Comparison of ENCODE assay signal across 31 mouse cellular contexts in genomic region chr9:72991420-72991819, GRCm38 (mm10). TPM values are rescaled to one million over a fixed set of nuclear protein-coding genes. Genes with fewer than 3 reads are reported as not detected.
A peak's percentile ranks its signal among the peaks of the same experiment; 100 is the strongest.
DNase-seq lines count a peak whose midpoint lies in the region; ATAC-seq lines count a peak whose summit lies in the region.
"Had no signal": no experiment of that assay in that cellular context is flagged by ENCODE, and none has a peak within 500 bp of the region (broad histone marks: within the 10 kb centered on the region; RNA-seq: fewer than 3 reads in every experiment).

No protein-coding gene starts in this region.

- no peaks in the 10 kb centered on the region for H3K36me3 ChIP-seq in midbrain, embryonic 14.5 days (ENCODE audit: control insufficient read depth, insufficient read depth, low read length)
- H3K36me3 ChIP-seq: embryonic facial prominence, embryonic 12.5 days; embryonic facial prominence, embryonic 15.5 days; heart, embryonic 12.5 days; heart, embryonic 15.5 days; hindbrain, embryonic 10.5 days; hindbrain, embryonic 13.5 days; intestine, embryonic 15.5 days had no signal

- H3K9ac ChIP-seq in midbrain, embryonic 14.5 days (replicated peaks; ENCODE audit: low read length): no peak overlapping the region
- H3K9ac ChIP-seq: embryonic facial prominence, embryonic 12.5 days; embryonic facial prominence, embryonic 15.5 days; heart, embryonic 12.5 days; heart, embryonic 15.5 days; hindbrain, embryonic 13.5 days; intestine, embryonic 15.5 days had no signal

- no peak overlapping the region for H3K27ac ChIP-seq in midbrain, embryonic 14.5 days (replicated peaks; ENCODE audit: low read depth, low read length)
- H3K27ac ChIP-seq: embryonic facial prominence, embryonic 12.5 days; embryonic facial prominence, embryonic 15.5 days; heart, embryonic 15.5 days; hindbrain, embryonic 10.5 days; hindbrain, embryonic 13.5 days; intestine, embryonic 15.5 days had no signal

- no peaks in the 10 kb centered on the region for H3K27me3 ChIP-seq in midbrain, embryonic 14.5 days (ENCODE audit: control insufficient read depth, insufficient read depth, low read length)
- H3K27me3 ChIP-seq: embryonic facial prominence, embryonic 12.5 days; embryonic facial prominence, embryonic 15.5 days; heart, embryonic 12.5 days; heart, embryonic 15.5 days; hindbrain, embryonic 13.5 days; intestine, embryonic 15.5 days had no signal

- peak; percentile 70 for DNase-seq in 416B (ENCODE audit: low read depth)
- DNase-seq in embryo, embryonic 10.5 days (ENCODE audit: low spot score): no peak
- no peak for DNase-seq in neural tube, embryonic 10.5 days (ENCODE audit: extremely low spot score, low spot score)
- no peak for DNase-seq in midbrain, embryonic 14.5 days
- DNase-seq: adrenal gland, adult 8-10 months; adrenal gland, postnatal 25 days; cerebellum, adult 11-12 months; cerebellum, adult 8-10 months; cerebellum, postnatal 10 days; cerebellum, postnatal 36 days; gastrocnemius, postnatal 10 days; gastrocnemius, postnatal 36 days; heart, adult 18-20 months; heart, postnatal 10 days; heart, postnatal 36 days had no signal

- no peaks in the 10 kb centered on the region for H3K9me3 ChIP-seq in midbrain, embryonic 14.5 days (ENCODE audit: control insufficient read depth, low read length)
- H3K9me3 ChIP-seq: embryonic facial prominence, embryonic 12.5 days; embryonic facial prominence, embryonic 15.5 days; heart, embryonic 12.5 days; heart, embryonic 15.5 days; hindbrain, embryonic 10.5 days; hindbrain, embryonic 13.5 days; intestine, embryonic 15.5 days had no signal

- no peak overlapping the region for H3K4me3 ChIP-seq in midbrain, embryonic 14.5 days (replicated peaks; ENCODE audit: low read depth, low read length)
- H3K4me3 ChIP-seq: embryonic facial prominence, embryonic 12.5 days; embryonic facial prominence, embryonic 15.5 days; heart, embryonic 12.5 days; heart, embryonic 15.5 days; hindbrain, embryonic 10.5 days; hindbrain, embryonic 13.5 days; intestine, embryonic 15.5 days had no signal

- WGBS in midbrain, embryonic 14.5 days: 97% methylated on average over 2 of the region's 2 CpGs

- 0 out of 2 replicates have a peak, but pooled peaks have one; percentile 25 for ATAC-seq in common myeloid progenitor, adult 5-6 weeks (replicated peaks; ENCODE audit: low read depth, poor library complexity, severe bottlenecking)
- ATAC-seq in megakaryocyte progenitor cell, adult 5-6 weeks (replicated peaks; ENCODE audit: poor library complexity): peak; percentile 64
- ATAC-seq in midbrain, embryonic 14.5 days (ENCODE audit: low FRiP score, low TSS enrichment): no peak
- ATAC-seq: activated CD4-positive, CD25-positive, alpha-beta regulatory T cell, adult 4 months; CD4-positive, CD25-positive, alpha-beta regulatory T cell, adult 4 months; forebrain, embryonic 14.5 days; hindbrain, embryonic 16.5 days; intestine, embryonic 15.5 days had no signal

- H3K4me1 ChIP-seq in midbrain, embryonic 14.5 days (ENCODE audit: control insufficient read depth, insufficient read depth, low read length): peaks cover 5% of the 10 kb centered on the region
- H3K4me1 ChIP-seq: embryonic facial prominence, embryonic 12.5 days; heart, embryonic 12.5 days; heart, embryonic 15.5 days; intestine, embryonic 15.5 days had no signal

- H3K4me2 ChIP-seq in midbrain, embryonic 14.5 days (ENCODE audit: low read length): no peak overlapping the region
- H3K4me2 ChIP-seq: embryonic facial prominence, embryonic 12.5 days; embryonic facial prominence, embryonic 15.5 days; heart, embryonic 12.5 days; heart, embryonic 15.5 days; hindbrain, embryonic 13.5 days; intestine, embryonic 15.5 days had no signal

RNA-seq across cellular contexts. Expression of gene Ccpg1, which starts 6.2 kb away (rescaled TPM):
- 31.7 and 43.7 TPM in 2 replicates for total RNA-seq in common myeloid progenitor, adult 5-6 weeks (2017)
- total RNA-seq in megakaryocyte progenitor cell, adult 5-6 weeks (2015): 25.8 and 26.6 TPM in 2 replicates
- 48.7 and 49.7 TPM in 2 replicates for total RNA-seq in megakaryocyte progenitor cell, adult 5-6 weeks (2017)
- 28.4 and 44.1 TPM in 2 replicates for polyA plus RNA-seq in midbrain, embryonic 14.5 days (2014; fragmentation: Nextera tagmentation; extraction: Ambion mirVana)

RNA-seq across cellular contexts. Expression of gene Ccpg1os, which starts 6.2 kb away (rescaled TPM):
- 11.1 and 13.3 TPM in 2 replicates for total RNA-seq in common myeloid progenitor, adult 5-6 weeks (2017)
- 6.9 and 10.4 TPM in 2 replicates for total RNA-seq in megakaryocyte progenitor cell, adult 5-6 weeks (2015)
- 8.0 and 10.0 TPM in 2 replicates for total RNA-seq in megakaryocyte progenitor cell, adult 5-6 weeks (2017)
- 20.8 and 25.2 TPM in 2 replicates for polyA plus RNA-seq in midbrain, embryonic 14.5 days (2014; fragmentation: Nextera tagmentation; extraction: Ambion mirVana)

RNA-seq across cellular contexts. Expression of gene Gm44503, which starts 32.8 kb away (rescaled TPM):
- total RNA-seq in common myeloid progenitor, adult 5-6 weeks (2017): 0.18 TPM in 1 of 2 replicates, not detected in the other
- not detected in 2 replicates for total RNA-seq in megakaryocyte progenitor cell, adult 5-6 weeks (2015)
- 0.07 TPM in 1 of 2 replicates, not detected in the other for total RNA-seq in megakaryocyte progenitor cell, adult 5-6 weeks (2017)
- polyA plus RNA-seq in midbrain, embryonic 14.5 days (2014; fragmentation: Nextera tagmentation; extraction: Ambion mirVana): not detected in 2 replicates
- total RNA-seq: adrenal gland, adult 8-10 months; adrenal gland, postnatal 25 days; gastrocnemius, adult 18-20 months; gastrocnemius, postnatal 10 days; heart, adult 18-20 months; heart, postnatal 10 days; heart, postnatal 36 days had no signal
- polyA plus RNA-seq: activated CD4-positive, CD25-positive, alpha-beta regulatory T cell, adult 4 months; brain, embryonic 14.5 days; C2C12; embryonic facial prominence, embryonic 12.5 days; embryonic facial prominence, embryonic 15.5 days; forebrain, embryonic 14.5 days; heart, embryonic 12.5 days; heart, embryonic 15.5 days; hindbrain, embryonic 10.5 days; hindbrain, embryonic 13.5 days; hindbrain, embryonic 16.5 days; intestine, embryonic 15.5 days had no signal

RNA-seq across cellular contexts. Expression of gene Dyx1c1, which starts 32.8 kb away (rescaled TPM):
- 0.55 TPM in 1 of 2 replicates, not detected in the other for total RNA-seq in common myeloid progenitor, adult 5-6 weeks (2017)
- 0.07 and 0.91 TPM in 2 replicates for total RNA-seq in megakaryocyte progenitor cell, adult 5-6 weeks (2015)
- total RNA-seq in megakaryocyte progenitor cell, adult 5-6 weeks (2017): 0.58 TPM in 1 of 2 replicates, not detected in the other
- polyA plus RNA-seq in midbrain, embryonic 14.5 days (2014; fragmentation: Nextera tagmentation; extraction: Ambion mirVana): 1.7 and 1.8 TPM in 2 replicates

RNA-seq across cellular contexts. Expression of gene Pigb, which starts 48.8 kb away (rescaled TPM):
- total RNA-seq in common myeloid progenitor, adult 5-6 weeks (2017): 15.6 and 17.4 TPM in 2 replicates
- total RNA-seq in megakaryocyte progenitor cell, adult 5-6 weeks (2015): 35.3 and 47.1 TPM in 2 replicates
- 7.4 and 7.8 TPM in 2 replicates for total RNA-seq in megakaryocyte progenitor cell, adult 5-6 weeks (2017)
- 13.6 and 16.8 TPM in 2 replicates for polyA plus RNA-seq in midbrain, embryonic 14.5 days (2014; fragmentation: Nextera tagmentation; extraction: Ambion mirVana)
